Mouse (Mus musculus): ENCODE measurements around the gene Lmod3. TPM values are rescaled to one million over a fixed set of nuclear protein-coding genes. Genes with fewer than 3 reads are reported as not detected.

Gene Lmod3
- total RNA-seq (2023) = not detected in 4 replicates

DNA sequence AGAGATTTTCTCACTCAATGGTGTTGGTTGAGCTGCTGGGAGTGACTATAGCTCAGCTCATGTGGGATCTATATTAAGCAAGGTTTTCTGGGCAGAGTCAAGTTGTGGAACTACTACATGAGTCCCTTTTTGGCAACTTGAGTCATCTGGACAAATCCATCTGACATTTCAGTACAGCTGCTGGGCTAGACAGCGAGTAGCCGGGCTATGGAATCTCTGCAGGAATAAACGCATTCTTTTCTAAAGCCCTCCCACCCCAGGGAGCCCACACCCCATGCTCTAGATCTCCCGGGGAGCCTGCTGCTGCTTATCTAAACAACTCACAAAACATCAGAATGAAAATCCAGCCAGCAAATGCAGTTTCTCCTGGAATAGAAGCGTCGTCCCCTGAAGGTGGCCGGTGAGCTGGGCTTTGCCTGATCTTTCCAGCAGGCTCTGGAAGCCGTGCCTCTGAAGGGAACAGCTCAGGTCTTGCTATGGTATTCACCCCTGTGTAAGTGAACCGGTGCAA lies at the start of gene Lmod3:
Gene Lmod3 (minus strand): TSS at position 49 of the 511 bp plus-strand sequence.

GRCm38 (mm10) chr6:97210191-97210961 lies 42.2 kb downstream of the Lmod3 start, which contains the start of gene Arl6ip5:
TSS of gene Arl6ip5 (plus strand) at chr6:97210689.

GRCm38 (mm10) chr6:97205439-97205885 lies 47.1 kb downstream of the Lmod3 start, which contains the start of gene Uba3:
TSS of gene Uba3 (minus strand) at chr6:97205647.

Other genes with a start within 250 kb of the Lmod3 start
- gene Fam19a4, start 192.3 kb downstream of the Lmod3 start, total RNA-seq (2023) = not detected in 4 replicates
- 11.4 to 19.8 TPM (median 11.7 TPM) in 4 replicates for gene Eogt, start 103.6 kb downstream of the Lmod3 start, total RNA-seq (2023)
- 90.1 to 94.2 TPM (median 90.9 TPM) in 4 replicates for gene Tmf1, start 73.6 kb downstream of the Lmod3 start, total RNA-seq (2023)
- 51.5 to 59.5 TPM (median 56.4 TPM) in 4 replicates for gene Uba3, start 47.1 kb downstream of the Lmod3 start, total RNA-seq (2023)
- 64.3 to 78.3 TPM (median 68.8 TPM) in 4 replicates for gene Arl6ip5, start 42.1 kb downstream of the Lmod3 start, total RNA-seq (2023)

Measured in B cell, adult 62 days (primary cell).